In the genomic region with DNA sequence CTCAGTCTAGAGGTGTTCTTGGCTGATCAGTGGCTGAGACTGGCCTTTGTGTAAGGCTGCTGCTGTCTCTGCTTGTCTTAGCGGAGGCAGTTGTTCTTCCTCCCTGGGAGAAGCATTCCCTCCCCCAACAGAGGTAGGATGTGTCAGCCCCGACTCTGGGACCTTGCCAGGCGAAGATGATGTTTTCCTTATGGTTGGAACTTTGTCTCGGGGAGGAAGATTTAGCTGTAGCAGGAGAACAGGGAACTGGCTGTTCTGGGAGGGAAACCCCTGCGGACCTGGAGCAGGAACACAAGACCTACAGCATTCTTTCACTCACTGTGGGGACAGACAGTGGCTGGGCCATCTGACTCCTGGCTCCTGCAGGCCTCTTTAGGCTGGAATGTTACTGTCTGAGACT, we compare ENCODE assay signal across 9 mouse cellular contexts. TPM values are rescaled to one million over a fixed set of nuclear protein-coding genes. Genes with fewer than 3 reads are reported as not detected.
DNase-seq lines count a peak whose midpoint lies in the region; ATAC-seq and TF ChIP-seq lines count a peak whose summit lies in the region.
"Had no signal": no experiment of that assay in that cellular context is flagged by ENCODE, and none has a peak within 500 bp of the region (broad histone marks: within the 10 kb centered on the region; RNA-seq: fewer than 3 reads in every experiment).

No protein-coding gene starts in this region.

- no peak for TF ChIP-seq CTCF in left cerebral cortex, adult 2 months (IDR thresholded peaks at IDR 0.05)

- H3K9ac ChIP-seq in hindbrain, embryonic 16.5 days (ENCODE audit: low read depth, low read length) = no peak overlapping the region

- H3K27me3 ChIP-seq in hindbrain, embryonic 16.5 days (replicated peaks; ENCODE audit: control insufficient read depth, insufficient read depth, low read length) = no peaks in the 10 kb centered on the region

- intact Hi-C loops in left cerebral cortex, adult 2 months (cut with DNase I) = no loop called here
- intact Hi-C loops in gastrocnemius, postnatal 14 days (cut with DNase I; ENCODE audit: low total_unique reads) = no loop called here
- intact Hi-C loops in heart, postnatal 25 days (cut with DNase I) = no loop called here

- no peaks in the 10 kb centered on the region for H3K9me3 ChIP-seq in hindbrain, embryonic 16.5 days (ENCODE audit: control insufficient read depth, low read length)

- no peaks in the 10 kb centered on the region for H3K4me1 ChIP-seq in hindbrain, embryonic 16.5 days (ENCODE audit: control insufficient read depth, insufficient read depth, low read depth, low read length)

- H3K4me3 ChIP-seq in left cerebral cortex, adult 2 months = no peak overlapping the region
- no peak overlapping the region for H3K4me3 ChIP-seq in hindbrain, embryonic 16.5 days (ENCODE audit: low read length)

- no peak overlapping the region for H3K4me2 ChIP-seq in hindbrain, embryonic 16.5 days (ENCODE audit: low read length)

- DNase-seq in left cerebral cortex, adult 2 months (ENCODE audit: extremely low spot score in 1 of 2, low spot score in 2 of 2) = peak; percentile 24 to 46
- no peak for DNase-seq in left cerebral cortex, adult 8-10 months (ENCODE audit: low spot score in 2 of 2)
- peak; percentile 81 for DNase-seq in gastrocnemius, postnatal 14 days
- DNase-seq in heart, postnatal 25 days (ENCODE audit: low spot score) = peak; percentile 79
- peak; percentile 90 for DNase-seq in skeletal muscle tissue, adult 2 months (ENCODE audit: low read depth, low spot score)
- DNase-seq in cerebellum, adult 11 months = no peak
- DNase-seq in thymus, adult 18-20 months = no peak
- DNase-seq: midbrain, embryonic 14.5 days had no signal

- no peak for ATAC-seq in hindbrain, embryonic 16.5 days

- WGBS in hindbrain, embryonic 16.5 days = 47% methylated on average over 5 of the region's 5 CpGs

- no peaks in the 10 kb centered on the region for H3K36me3 ChIP-seq in hindbrain, embryonic 16.5 days (ENCODE audit: control insufficient read depth, insufficient read depth, low read length)

- no peak overlapping the region for H3K27ac ChIP-seq in left cerebral cortex, adult 2 months
- no peak overlapping the region for H3K27ac ChIP-seq in hindbrain, embryonic 16.5 days (ENCODE audit: low read depth, low read length)

RNA-seq across cellular contexts. Expression of gene Alpk3, which starts 15.1 kb away (rescaled TPM):
- under 1 TPM; 0.30 to 0.54 TPM for total RNA-seq in left cerebral cortex, adult 2 months (2021)
- under 1 TPM; 0.48 to 0.95 (median 0.65) TPM for total RNA-seq in left cerebral cortex, adult 8-10 months (2022)
- total RNA-seq in gastrocnemius, postnatal 14 days (2021) = 100 to 1,000 TPM; 119 to 131 TPM
- 100 to 1,000 TPM; 101 to 115 TPM for total RNA-seq in heart, postnatal 25 days (2021)
- polyA plus RNA-seq in hindbrain, embryonic 16.5 days (2015; fragmentation: Nextera tagmentation; extraction: Ambion mirVana) = 0.10 and 0.27 TPM in 2 replicates

RNA-seq across cellular contexts. Expression of gene Slc28a1, which starts 42.1 kb away (rescaled TPM):
- under 1 TPM; 0.11 to 0.23 TPM for total RNA-seq in left cerebral cortex, adult 2 months (2021)
- under 1 TPM in 3 of 4 experiments, not detected in 1; 0.20 to 0.32 (median 0.26) TPM for total RNA-seq in left cerebral cortex, adult 8-10 months (2022)
- under 1 TPM; 0.43 to 0.66 TPM for total RNA-seq in gastrocnemius, postnatal 14 days (2021)
- under 1 TPM; 0.10 to 0.11 TPM for total RNA-seq in heart, postnatal 25 days (2021)
- polyA plus RNA-seq in hindbrain, embryonic 16.5 days (2015; fragmentation: Nextera tagmentation; extraction: Ambion mirVana) = 0.05 TPM in 1 of 2 replicates, not detected in the other
- polyA plus RNA-seq: midbrain, embryonic 14.5 days had no signal

Comparison
In these comparisons a context has a peak if more than half of its experiments do, and no peak if none do; other contexts are left out.
1. DNase-seq: peak in left cerebral cortex, adult 2 months (2 of 2), gastrocnemius, postnatal 14 days (single experiment), heart, postnatal 25 days (single experiment) and skeletal muscle tissue, adult 2 months (single experiment); none in left cerebral cortex, adult 8-10 months (0 of 2), cerebellum, adult 11 months (single experiment) and thymus, adult 18-20 months (0 of 2).
2. RNA of gene Alpk3, which starts 15.1 kb away (total RNA-seq): 119 to 131 TPM in gastrocnemius, postnatal 14 days and 101 to 115 TPM in heart, postnatal 25 days; 0.48 to 0.95 TPM in left cerebral cortex, adult 8-10 months and 0.30 to 0.54 TPM in left cerebral cortex, adult 2 months; every median in the first group is over 10 times any median in the second.